Mouse (Mus musculus) gastrocnemius, postnatal 36 days (tissue): ENCODE measurements around the gene Slc12a3. TPM values are rescaled to one million over a fixed set of nuclear protein-coding genes. Genes with fewer than 3 reads are reported as not detected.

Experiments
- DNase-seq, 2 experiments: peaks; one replicate each; pipeline ENCODE4 v3.0.0; 2022
- intact Hi-C: fragments of 180-260 bp; cut with DNase I; formaldehyde crosslinking; loops from one replicate; pipeline ENCODE4 v1.15.1; 2025
- long read RNA-seq, 2 experiments: library from polyadenylated mRNA; stranded (forward); transcript quantifications; one replicate each; pipeline ENCODE4 v2.0.0; 2021
- total RNA-seq, 2 experiments: library from RNA; stranded (reverse); gene quantifications; 2 replicates each; pipeline ENCODE4 v1.2.3; 2021

Gene Slc12a3
- not detected for total RNA-seq
- long read RNA-seq, experiment 1: 0 reads
- long read RNA-seq, experiment 2: 0 reads

DNA sequence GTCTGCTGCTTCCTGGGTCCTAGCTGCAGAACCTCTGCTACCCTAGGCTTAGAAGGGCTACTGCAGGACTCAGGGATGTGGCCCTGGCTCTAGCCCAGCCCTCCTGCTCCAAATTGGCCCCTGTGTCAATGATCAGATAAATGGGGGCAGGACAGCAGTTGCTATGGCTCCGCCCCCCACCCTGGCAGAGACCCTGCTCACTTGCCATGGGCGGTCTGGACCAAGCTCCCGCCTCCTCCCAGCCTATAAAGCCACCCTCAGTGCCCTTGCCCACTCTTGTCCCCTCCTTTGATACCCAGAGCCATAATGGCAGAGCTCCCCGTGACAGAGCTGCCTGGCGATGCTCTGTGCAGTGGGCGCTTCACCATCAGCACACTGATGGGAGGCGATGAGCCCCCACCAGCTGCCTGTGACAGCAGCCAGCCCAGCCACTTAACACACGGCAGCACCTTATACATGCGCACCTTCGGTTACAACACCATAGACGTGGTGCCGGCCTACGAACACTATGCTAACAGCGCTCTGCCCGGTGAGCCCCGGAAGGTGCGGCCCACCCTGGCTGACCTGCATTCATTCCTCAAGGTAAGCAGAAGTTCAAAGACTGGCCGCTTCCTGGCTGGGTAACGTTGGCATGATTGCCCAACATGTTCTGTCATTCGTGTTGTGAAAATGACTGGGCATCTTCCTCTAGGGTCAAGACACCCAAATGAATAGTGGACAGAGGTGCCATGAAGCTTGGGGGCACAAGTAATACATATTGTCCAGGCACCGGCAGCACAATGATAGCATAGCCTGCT is at the start of gene Slc12a3:
Slc12a3 (plus strand) TSS at position 270 of the 797 bp plus-strand sequence.
- no peak for DNase-seq
- intact Hi-C loops: no loop called here

DNA sequence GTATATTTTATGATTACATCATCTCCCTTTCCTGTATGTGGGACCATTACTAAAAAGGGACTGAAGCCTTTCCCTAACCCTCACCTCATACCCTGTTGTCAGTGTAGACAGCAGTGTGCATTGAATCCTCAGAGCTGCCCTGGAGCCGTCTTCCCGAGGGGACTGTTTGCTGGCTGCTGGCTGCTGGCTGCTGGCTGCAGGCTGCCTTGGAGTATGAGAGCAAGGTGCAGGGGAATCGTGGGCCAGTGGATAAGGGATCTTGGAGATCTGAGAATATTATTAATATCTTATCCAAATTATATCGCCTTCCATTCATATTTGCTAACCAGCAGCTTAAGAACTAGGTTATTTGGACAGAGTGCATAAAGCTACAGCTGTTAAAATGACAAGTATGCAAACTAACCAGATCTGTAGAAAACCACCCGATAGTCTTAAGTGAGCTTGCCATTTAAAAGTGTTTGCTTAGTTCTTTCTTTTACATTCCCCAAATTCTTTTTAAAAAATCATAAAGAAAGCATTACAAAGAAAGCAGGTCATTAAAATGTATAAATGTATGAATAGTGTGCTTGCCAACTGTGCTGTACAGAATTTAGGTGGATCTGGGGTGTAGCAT is 48.9 kb upstream of the Slc12a3 start:
- intact Hi-C loops: no loop called here
- DNase-seq: no peak

- intact Hi-C loops: no loop called here
- DNase-seq: no peak
Observed at GRCm38 (mm10) chr8:94282453-94282985, 46.5 kb upstream of the Slc12a3 start.

DNA sequence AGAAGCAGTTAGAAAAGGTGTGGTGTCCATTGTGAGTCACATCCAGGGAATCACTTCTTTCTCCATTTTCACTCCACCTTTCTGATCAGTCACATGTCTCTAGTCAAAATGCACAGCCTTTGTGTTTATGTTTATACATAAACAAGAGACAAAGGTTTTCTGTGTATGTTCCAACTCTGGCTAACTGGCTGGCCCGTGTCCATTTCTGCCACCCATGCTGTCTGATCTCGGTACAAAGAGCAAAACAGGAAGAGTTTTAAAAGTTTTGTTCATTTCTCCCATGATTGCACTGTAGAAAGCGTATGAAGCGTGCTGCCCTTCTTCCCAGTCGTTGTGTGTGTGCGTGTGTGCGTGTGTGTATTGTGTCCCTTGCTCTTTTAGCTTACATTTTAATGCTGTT is 44.8 kb upstream of the Slc12a3 start:
- intact Hi-C loops: no loop called here
- no peak for DNase-seq

GRCm38 (mm10) chr8:94290606-94291005 is 38.4 kb upstream of the Slc12a3 start:
- peak; percentile 33 to 37 for DNase-seq
- intact Hi-C loops: no loop called here

GRCm38 (mm10) chr8:94292072-94292471 is 36.9 kb upstream of the Slc12a3 start:
- intact Hi-C loops: no loop called here
- peak in 1 of 2 experiments; percentile 18 for DNase-seq

- intact Hi-C loops: no loop called here
- DNase-seq: no peak
Observed at GRCm38 (mm10) chr8:94292626-94293025, 36.4 kb upstream of the Slc12a3 start.

DNA sequence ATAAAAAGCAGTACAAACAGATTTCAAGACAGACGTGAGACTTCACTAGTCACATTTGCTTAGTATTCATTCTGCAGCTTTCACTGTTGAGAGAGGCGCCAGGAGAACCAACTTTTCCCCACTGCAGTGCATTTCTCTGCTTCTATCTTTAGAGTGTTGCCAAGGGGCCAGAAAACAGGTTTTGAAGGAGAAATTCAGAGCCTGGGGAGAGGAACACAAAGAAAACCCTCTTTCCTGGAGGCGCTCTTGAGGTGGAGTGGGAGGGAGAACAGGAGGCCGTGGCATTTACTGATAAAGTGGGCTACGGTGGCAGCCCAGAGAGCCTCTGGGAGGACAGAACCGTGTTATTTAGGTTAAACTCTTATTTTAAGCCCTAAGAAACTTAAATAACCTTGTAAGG is 33.3 kb upstream of the Slc12a3 start:
- intact Hi-C loops: no loop called here
- DNase-seq: no peak

DNA sequence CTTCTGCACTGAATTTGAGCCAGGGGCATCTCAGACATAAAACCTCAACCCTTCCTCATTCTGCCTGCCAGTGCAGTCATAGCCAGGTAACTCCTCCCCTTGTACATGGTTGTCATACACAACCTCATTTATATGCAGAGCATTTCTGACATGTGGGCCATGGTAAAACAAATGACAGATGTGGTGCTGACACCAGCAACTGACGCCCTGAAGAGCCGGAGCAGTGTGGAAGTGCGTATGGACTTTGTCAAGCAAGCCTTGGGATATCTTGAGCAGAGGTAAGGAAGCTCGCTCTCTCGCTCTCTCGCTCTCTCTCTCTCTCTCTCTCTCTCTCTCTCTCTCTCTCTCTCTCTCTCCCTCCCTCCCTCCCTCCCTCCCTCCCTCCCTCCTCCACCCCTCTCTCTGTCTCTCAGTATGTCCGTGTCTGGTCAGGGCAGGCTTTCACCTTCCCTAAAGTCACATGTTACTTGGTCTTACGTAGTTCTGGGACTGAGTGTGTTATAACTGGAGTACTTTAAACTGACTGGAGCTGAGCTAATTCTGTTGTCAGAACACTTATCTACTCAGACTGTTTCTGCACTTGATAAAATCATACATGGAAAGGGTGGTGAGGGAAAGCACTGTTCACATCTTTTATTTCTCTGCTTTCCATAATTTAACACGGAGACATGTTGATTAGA is 32.5 kb upstream of the Slc12a3 start:
- DNase-seq: no peak
- intact Hi-C loops: no loop called here

DNA sequence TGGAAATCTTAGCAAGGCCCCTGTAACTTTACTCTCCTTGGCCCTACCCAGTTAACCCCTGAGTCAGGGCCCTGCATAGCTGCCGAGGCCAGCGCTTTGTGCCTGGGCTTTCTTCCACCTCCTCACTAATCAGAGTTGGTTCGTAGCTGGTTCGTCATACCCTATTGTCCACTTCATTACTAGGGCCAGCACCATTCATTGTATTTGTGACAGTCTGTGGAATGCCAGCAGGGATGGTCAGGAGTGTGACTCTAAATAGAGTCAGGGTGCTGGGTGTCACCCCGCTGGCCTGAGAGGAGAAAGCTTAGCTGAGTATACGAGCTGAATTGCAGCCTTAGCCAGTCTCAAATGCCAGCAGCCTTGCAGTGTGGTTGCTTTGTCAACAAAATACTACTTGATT is 31.9 kb upstream of the Slc12a3 start:
- intact Hi-C loops: no loop called here
- no peak for DNase-seq

GRCm38 (mm10) chr8:94300809-94301208 is 28.2 kb upstream of the Slc12a3 start:
- DNase-seq: no peak
- intact Hi-C loops: no loop called here

DNA sequence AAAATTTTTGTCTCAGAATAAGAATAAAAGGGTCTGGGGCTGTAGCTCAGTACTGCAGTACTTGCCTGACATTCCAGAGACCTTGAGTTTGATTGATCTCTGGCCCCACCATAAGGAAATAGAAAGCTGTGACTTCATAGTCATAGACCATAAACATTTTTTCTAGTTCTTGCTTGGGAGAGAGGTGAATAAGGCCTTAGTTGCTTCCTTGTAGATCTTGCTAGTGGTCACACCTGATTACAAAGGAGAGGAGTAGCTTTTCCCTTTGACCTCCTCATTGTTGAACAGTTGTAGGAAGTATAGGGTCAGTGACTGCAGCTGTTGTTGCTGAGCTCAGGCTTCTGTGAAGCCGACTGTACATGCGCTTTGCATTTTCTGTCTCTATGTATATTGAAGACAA is 24.6 kb upstream of the Slc12a3 start:
- no peak for DNase-seq
- intact Hi-C loops: no loop called here

DNA sequence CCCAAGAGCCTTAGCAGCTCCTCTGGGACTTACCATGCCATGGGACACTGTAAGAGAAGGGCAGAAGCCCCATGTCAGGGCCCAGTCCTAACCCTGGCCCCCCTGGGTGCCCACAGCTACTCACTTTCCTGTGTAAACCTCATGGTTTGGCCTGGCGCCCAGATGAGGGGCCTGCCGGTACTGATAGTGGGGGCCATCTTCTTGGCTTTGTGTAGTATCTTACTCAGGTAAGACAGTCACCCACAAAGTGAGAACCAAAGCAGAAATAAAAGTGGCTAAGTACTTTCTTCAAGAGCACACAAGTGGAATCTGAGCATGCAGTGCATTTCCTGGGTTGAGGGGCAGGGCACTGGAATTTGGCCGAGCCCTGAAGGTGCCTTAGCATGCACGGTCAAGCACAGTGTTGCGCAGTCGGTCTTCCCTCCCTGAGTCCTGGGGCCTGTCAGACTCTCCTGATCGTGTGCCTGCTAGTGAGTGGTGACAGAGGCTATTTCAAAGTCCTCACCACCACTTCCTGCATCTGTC is 21.9 kb upstream of the Slc12a3 start:
- intact Hi-C loops: no loop called here
- no peak for DNase-seq

DNA sequence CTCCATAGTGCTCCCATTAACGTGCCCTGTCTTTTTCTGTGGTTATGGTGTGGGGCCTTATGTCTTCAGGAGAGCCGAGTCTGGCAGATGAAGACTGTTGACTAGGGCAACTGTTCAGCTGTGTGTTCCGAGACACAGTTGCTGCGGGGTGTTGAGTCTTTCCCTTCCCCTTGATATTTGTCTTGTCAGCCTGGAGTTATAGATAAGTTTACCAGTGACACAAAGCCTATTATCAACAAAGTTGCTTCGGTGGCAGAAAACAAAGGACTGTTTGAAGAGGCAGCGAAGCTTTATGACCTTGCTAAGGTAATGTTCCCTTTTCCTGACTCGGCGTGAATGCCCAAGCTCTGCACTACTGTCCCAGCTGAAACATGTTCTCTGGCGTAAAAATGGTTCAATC is 21.3 kb upstream of the Slc12a3 start:
- intact Hi-C loops: no loop called here

DNA sequence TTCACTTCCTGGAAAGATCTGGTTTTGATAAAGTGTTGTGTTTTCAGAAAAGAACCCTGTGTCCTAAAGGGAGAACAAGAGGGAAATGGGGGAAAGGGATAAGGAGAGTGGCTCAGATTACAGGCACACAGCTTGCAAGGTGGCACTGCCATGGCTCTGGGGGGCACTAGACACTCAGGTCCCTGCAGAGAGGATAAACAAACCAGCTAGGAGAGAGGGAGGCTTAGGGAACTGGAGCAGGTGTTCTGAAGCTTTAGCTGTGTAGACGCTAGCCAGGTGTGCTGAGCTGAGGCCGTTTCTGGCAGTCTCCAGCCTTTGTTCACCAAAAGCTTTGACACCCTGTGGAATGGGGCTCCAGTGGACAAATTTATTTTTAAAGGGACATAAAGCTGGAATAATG is 14.9 kb upstream of the Slc12a3 start:
- no peak for DNase-seq
- intact Hi-C loops: no loop called here

More for the DNA sequence above, 21.3 kb upstream of the Slc12a3 start:
- DNase-seq: no peak

DNA sequence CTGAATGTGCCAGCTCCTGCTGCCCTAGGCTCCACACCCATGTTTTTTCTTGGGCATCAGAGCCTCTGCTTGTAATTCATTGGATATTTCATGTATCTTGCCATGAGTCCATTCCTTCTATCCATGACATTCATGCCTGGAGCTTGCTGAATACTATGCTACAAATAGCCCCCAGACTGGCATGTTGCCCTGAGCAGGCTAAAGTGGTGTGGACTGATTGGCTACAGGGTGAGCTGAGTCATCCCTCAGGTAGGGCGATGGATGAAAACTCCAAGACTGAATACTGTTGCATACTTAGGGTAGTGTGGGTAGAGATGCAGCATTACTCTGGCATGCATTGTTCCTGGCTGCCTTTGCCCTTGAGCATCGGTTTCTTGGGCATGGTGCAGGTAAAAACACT is 11.8 kb upstream of the Slc12a3 start:
- peak in 1 of 2 experiments; percentile 35 for DNase-seq
- intact Hi-C loops: no loop called here

- DNase-seq: no peak
- intact Hi-C loops: no loop called here
Observed at GRCm38 (mm10) chr8:94317691-94318090, 11.3 kb upstream of the Slc12a3 start.

- DNase-seq: no peak
- intact Hi-C loops: no loop called here
Observed at GRCm38 (mm10) chr8:94320036-94320435, 9.0 kb upstream of the Slc12a3 start.

- intact Hi-C loops: no loop called here
- no peak for DNase-seq
Observed at GRCm38 (mm10) chr8:94322083-94322482, 6.9 kb upstream of the Slc12a3 start.

DNA sequence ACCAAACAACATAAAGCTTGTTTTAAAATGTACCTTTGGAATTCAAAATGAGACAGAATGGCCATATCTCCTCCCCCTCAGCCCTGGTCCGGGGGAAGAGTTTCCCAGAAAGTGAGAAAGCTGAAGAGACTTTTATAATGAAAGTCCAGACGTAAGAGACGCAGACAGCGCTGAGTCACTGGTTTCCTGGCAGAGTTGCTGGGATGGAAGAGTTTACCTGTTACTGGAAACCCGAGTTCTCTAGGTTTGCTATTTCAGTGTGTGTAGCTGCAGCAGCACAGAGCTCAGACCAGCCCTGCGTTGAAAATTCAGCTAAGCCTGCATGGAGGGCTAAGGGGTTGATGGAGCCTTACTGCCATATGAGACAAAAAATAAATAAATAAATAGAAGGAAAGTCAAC is 6.0 kb upstream of the Slc12a3 start:
- no peak for DNase-seq
- intact Hi-C loops: no loop called here

DNA sequence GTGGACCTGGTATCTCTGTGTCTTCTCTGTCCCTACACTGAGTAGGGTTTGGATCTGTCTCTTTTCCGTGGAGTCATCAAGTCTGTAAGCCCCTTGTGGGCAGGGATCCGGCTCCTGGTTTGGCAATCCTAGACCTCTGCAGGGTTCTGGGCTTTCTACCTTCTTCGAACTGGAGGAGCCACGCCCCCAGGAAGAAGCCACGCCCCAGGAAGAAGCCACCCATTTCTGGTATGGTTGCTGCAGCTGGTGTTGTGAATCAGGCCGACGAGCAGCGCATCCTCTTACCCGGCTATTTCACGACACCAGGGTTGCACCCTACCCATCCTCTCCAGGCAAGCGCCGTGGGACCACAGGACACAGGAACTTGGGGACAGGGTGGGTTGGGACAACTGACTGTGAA is 4.9 kb upstream of the Slc12a3 start:
- no peak for DNase-seq
- intact Hi-C loops: no loop called here
